Mouse (Mus musculus) cortical plate, adult 2 months (tissue): ENCODE results near the gene Nck1.

Experiments used
- CTCF ChIP-seq: fragments of 200-500 bp; IDR thresholded peaks from 2 replicates; pipeline ENCODE4 v1.5.1; 2011; ENCODE audit warnings: mild to moderate bottlenecking, control low read depth, low read length; ENCODE audit not compliant: insufficient read depth; ENCODE audit errors: extremely low read depth
- POLR2A ChIP-seq: fragments of 200-500 bp; IDR thresholded peaks from 2 replicates; pipeline ENCODE4 v1.6.1; 2011; ENCODE audit warnings: mild to moderate bottlenecking, low read length, control low read depth; ENCODE audit not compliant: insufficient read depth; ENCODE audit errors: extremely low read depth

GRCm38 (mm10) chr9:100569798-100570625, 24.1 kb upstream of the Nck1 start:
- TF ChIP-seq POLR2A (no peak), CTCF (no peak)
